Mouse (Mus musculus) midbrain, embryonic 15.5 days (tissue): ENCODE measurements around the gene Olfr381. TPM values are rescaled to one million over a fixed set of nuclear protein-coding genes. Genes with fewer than 3 reads are reported as not detected.
"Not testable (repeated sequence)": the region's sequence is repeated elsewhere in the genome, so short reads cannot be mapped to it uniquely, and the experiment has no call there.

Experiments
- ATAC-seq: fragments of 200-750 bp; cut with Nextera tagmentation; replicated peaks from 2 replicates; pipeline ENCODE4 v1.8.0; 2017; ENCODE audit warnings: moderate TSS enrichment
- H3K27ac ChIP-seq: fragments of 300-500 bp; sonication (generic); 2 replicates; pipeline ENCODE4 v1.5.1; 2015; ENCODE audit warnings: mild to moderate bottlenecking, inconsistent platforms
- H3K27me3 ChIP-seq: fragments of 300-500 bp; sonication (generic); replicated peaks from 2 replicates; pipeline ENCODE4 v1.6.1; 2015; ENCODE audit warnings: inconsistent platforms
- H3K36me3 ChIP-seq: fragments of 300-500 bp; sonication (generic); replicated peaks from 2 replicates; pipeline ENCODE4 v1.6.1; 2015; ENCODE audit warnings: inconsistent platforms
- H3K4me1 ChIP-seq: fragments of 300-500 bp; sonication (generic); 2 replicates; pipeline ENCODE4 v1.6.1; 2015; ENCODE audit warnings: inconsistent platforms
- H3K4me2 ChIP-seq: fragments of 300-500 bp; sonication (generic); 2 replicates; pipeline ENCODE4 v1.6.1; 2015; ENCODE audit warnings: inconsistent platforms, mild to moderate bottlenecking, moderate library complexity
- H3K4me3 ChIP-seq: fragments of 300-500 bp; sonication (generic); 2 replicates; pipeline ENCODE4 v1.5.1; 2015; ENCODE audit warnings: mild to moderate bottlenecking, inconsistent platforms
- H3K9ac ChIP-seq: fragments of 300-500 bp; sonication (generic); 2 replicates; pipeline ENCODE4 v1.6.1; 2015; ENCODE audit warnings: mild to moderate bottlenecking, inconsistent platforms
- H3K9me3 ChIP-seq: fragments of 300-500 bp; sonication (generic); 2 replicates; pipeline ENCODE4 v1.6.1; 2016; ENCODE audit warnings: inconsistent platforms
- WGBS: fragments of 180-500 bp; shearing (Covaris S2); methylation state at CpG from one replicate; pipeline ENCODE4 v1.1.7; 2015; ENCODE audit warnings: mixed read lengths; 5-methylcytosine and 5-hydroxymethylcytosine counted together
- polyA plus RNA-seq: library from polyadenylated mRNA; unstranded; fragments of >200 nt; fragmentation: Nextera tagmentation; extraction: Ambion mirVana; gene quantifications from 2 replicates; pipeline ENCODE4 v1.2.1, GENCODE M21; 2015

The Olfr381 gene
- polyA plus RNA-seq: not detected in 2 replicates

- no peak within 1 kb of the TSS for H3K4me3 ChIP-seq
- H3K36me3 ChIP-seq: no peaks in the 10 kb centered on the region
- no peaks in the 10 kb centered on the region for H3K27me3 ChIP-seq
- H3K27ac ChIP-seq: no peak within 1 kb of the TSS
- no peak for ATAC-seq
- H3K4me2 ChIP-seq: no peak within 1 kb of the TSS
- no peaks in the 10 kb centered on the region for H3K9me3 ChIP-seq
- no peak within 1 kb of the TSS for H3K9ac ChIP-seq
- no peaks in the 10 kb centered on the region for H3K4me1 ChIP-seq
Observed at GRCm38 (mm10) chr11:73491503-73491902, at the start of gene Olfr381. Gene Olfr381 (minus strand): TSS chr11:73491603.

GRCm38 (mm10) chr11:73528971-73529370, 37.6 kb upstream of the Olfr381 start:
- H3K9me3 ChIP-seq, H3K27ac ChIP-seq, H3K4me2 ChIP-seq, H3K36me3 ChIP-seq, ATAC-seq, H3K27me3 ChIP-seq, H3K9ac ChIP-seq, H3K4me1 ChIP-seq, H3K4me3 ChIP-seq: not testable (repeated sequence)
- WGBS: 79% methylated on average over 1 of the region's 1 CpGs

GRCm38 (mm10) chr11:73517097-73517496, 25.7 kb upstream of the Olfr381 start, which contains the start of gene Olfr382:
Gene Olfr382 (minus strand): TSS chr11:73517197.
- no peak for ATAC-seq
- Histone ChIP-seq H3K4me2 (no peak within 1 kb of the TSS), H3K9me3 (peaks cover 2% of the 10 kb centered on the region; the same call in 1 of the 2 replicates)

GRCm38 (mm10) chr11:73457408-73457807, 34.0 kb downstream of the Olfr381 start, which contains the start of gene Olfr380:
Gene Olfr380 (minus strand): TSS chr11:73457508.
- no peak within 1 kb of the TSS for H3K4me3 ChIP-seq
- no peak within 1 kb of the TSS for H3K27ac ChIP-seq
- no peak for ATAC-seq
- no peak within 1 kb of the TSS for H3K9ac ChIP-seq
- H3K9me3 ChIP-seq: peaks cover 5% of the 10 kb centered on the region; the same call in 1 of the 2 replicates
- H3K4me1 ChIP-seq: no peaks in the 10 kb centered on the region
- 98% methylated on average over 1 of the region's 1 CpGs for WGBS
- H3K27me3 ChIP-seq: no peaks in the 10 kb centered on the region
- H3K4me2 ChIP-seq: no peak within 1 kb of the TSS
- H3K36me3 ChIP-seq: no peaks in the 10 kb centered on the region

More at GRCm38 (mm10) chr11:73517097-73517496, 25.7 kb upstream of the Olfr381 start, which contains the start of gene Olfr382:
- H3K27me3 ChIP-seq: no peaks in the 10 kb centered on the region
- H3K36me3 ChIP-seq: no peaks in the 10 kb centered on the region
- H3K4me1 ChIP-seq: no peaks in the 10 kb centered on the region
- no peak within 1 kb of the TSS for H3K9ac ChIP-seq
- H3K4me3 ChIP-seq: no peak within 1 kb of the TSS
- H3K27ac ChIP-seq: no peak within 1 kb of the TSS

Other genes starting within 250 kb of the Olfr381 start
- gene Trpv3, start 224.2 kb downstream of the Olfr381 start, polyA plus RNA-seq: 0.14 and 0.22 TPM in 2 replicates
- gene Aspa, start 162.0 kb downstream of the Olfr381 start, polyA plus RNA-seq: 1.2 and 1.4 TPM in 2 replicates
- not detected in 2 replicates for gene Gm49340, start 161.9 kb downstream of the Olfr381 start, polyA plus RNA-seq
- 0.13 and 0.22 TPM in 2 replicates for gene Spata22, start 161.9 kb downstream of the Olfr381 start, polyA plus RNA-seq
- not detected in 2 replicates for gene Olfr20, start 140.8 kb downstream of the Olfr381 start, polyA plus RNA-seq
- not detected in 2 replicates for gene Olfr376, start 120.4 kb downstream of the Olfr381 start, polyA plus RNA-seq
- not detected in 2 replicates for gene Olfr1, start 92.0 kb downstream of the Olfr381 start, polyA plus RNA-seq
- gene Olfr378, start 63.1 kb downstream of the Olfr381 start, polyA plus RNA-seq: not detected in 2 replicates
- not detected in 2 replicates for gene Olfr380, start 34.1 kb downstream of the Olfr381 start, polyA plus RNA-seq
- gene Olfr382, start 25.6 kb upstream of the Olfr381 start, polyA plus RNA-seq: not detected in 2 replicates
- gene Olfr385, start 101.4 kb upstream of the Olfr381 start, polyA plus RNA-seq: not detected in 2 replicates
- not detected in 2 replicates for gene Olfr384, start 107.0 kb upstream of the Olfr381 start, polyA plus RNA-seq
- gene Zfp735, start 197.2 kb upstream of the Olfr381 start, polyA plus RNA-seq: not detected in 2 replicates